Mouse (Mus musculus) hindbrain, embryonic 11.5 days (tissue): ENCODE measurements at regions not wholly inside any gene's neighbourhood (a gene's known extent, or its start where the extent isn't known, plus 50 kb on each side); places are given as distances from the start of the nearest gene placed in this dataset.

ENCODE experiments used
- ATAC-seq: fragments of 200-750 bp; cut with Nextera tagmentation; 2 replicates; pipeline ENCODE4 v1.8.0; 2017; ENCODE audit warnings: mild to moderate bottlenecking, moderate TSS enrichment, moderate library complexity; ENCODE audit not compliant: low FRiP score
- DNase-seq: peaks from one replicate; pipeline ENCODE4 v3.0.0-alpha.2; 2015; ENCODE audit warnings: low spot score
- H3K27ac ChIP-seq: fragments of 300-500 bp; sonication (generic); 2 replicates; pipeline ENCODE4 v1.5.1; 2014; ENCODE audit warnings: mild to moderate bottlenecking, low read depth, low read length
- H3K27me3 ChIP-seq: fragments of 300-500 bp; sonication (generic); 2 replicates; pipeline ENCODE4 v1.6.1; 2014; ENCODE audit warnings: mild to moderate bottlenecking, low read length, moderate library complexity, mixed read lengths; ENCODE audit not compliant: control insufficient read depth, insufficient read depth
- H3K36me3 ChIP-seq: fragments of 300-500 bp; sonication (generic); 2 replicates; pipeline ENCODE4 v1.6.1; 2014; ENCODE audit warnings: mild to moderate bottlenecking, low read length, moderate library complexity, mixed read lengths; ENCODE audit not compliant: control insufficient read depth, insufficient read depth
- H3K4me1 ChIP-seq: fragments of 300-500 bp; sonication (generic); replicated peaks from 2 replicates; pipeline ENCODE4 v1.6.1; 2014; ENCODE audit warnings: low read length, mixed read lengths; ENCODE audit not compliant: control insufficient read depth, insufficient read depth
- H3K4me2 ChIP-seq: fragments of 300-500 bp; sonication (generic); replicated peaks from 2 replicates; pipeline ENCODE4 v1.6.1; 2014; ENCODE audit warnings: mild to moderate bottlenecking, low read depth, low read length
- H3K4me3 ChIP-seq: fragments of 300-500 bp; sonication (generic); 2 replicates; pipeline ENCODE4 v1.5.1; 2014; ENCODE audit warnings: low read depth, low read length
- H3K9ac ChIP-seq: fragments of 300-500 bp; sonication (generic); 2 replicates; pipeline ENCODE4 v1.6.1; 2014; ENCODE audit warnings: low read depth, low read length
- H3K9me3 ChIP-seq: fragments of 300-500 bp; sonication (generic); 2 replicates; pipeline ENCODE4 v1.6.1; 2016; ENCODE audit warnings: low read length; ENCODE audit not compliant: control insufficient read depth
- WGBS: fragments of 180-500 bp; shearing (Covaris S2); extraction: QIAGEN DNeasy Blood & Tissue Kit; methylation state at CpG from one replicate; pipeline ENCODE4 v1.1.7; 2014; 5-methylcytosine and 5-hydroxymethylcytosine counted together

DNA sequence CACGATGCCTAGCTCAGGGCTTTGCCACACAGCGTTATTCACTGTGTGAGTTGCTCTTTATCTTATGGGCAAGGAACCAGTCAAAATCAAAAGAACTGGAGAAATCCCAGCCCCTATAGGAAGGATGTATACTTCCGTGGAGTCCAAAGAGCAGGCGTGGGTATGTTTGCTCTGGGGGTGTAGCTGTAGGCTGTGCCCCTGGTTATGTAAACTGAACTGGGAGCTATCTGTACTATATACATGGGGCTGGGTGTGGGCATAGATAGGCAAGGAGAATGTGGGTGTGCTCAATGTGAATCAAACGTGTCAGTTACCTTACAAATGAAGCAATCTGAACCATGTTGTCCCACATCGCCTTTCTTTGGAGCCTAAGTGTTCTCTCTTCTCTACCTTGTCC is 120.3 kb upstream of the Parp11 start:
- Histone ChIP-seq H3K9me3 (no peaks in the 10 kb centered on the region), H3K27me3 (no peaks in the 10 kb centered on the region), H3K27ac (no peak overlapping the region), H3K4me3 (no peak overlapping the region), H3K9ac (no peak overlapping the region), H3K4me1 (peaks cover 4% of the 10 kb centered on the region; the same call in 1 of the 2 replicates), H3K4me2 (no peak overlapping the region), H3K36me3 (no peaks in the 10 kb centered on the region)
- WGBS, result 86% methylated on average over 6 of the region's 6 CpGs
- ATAC-seq (no peak), DNase-seq (no peak)

DNA sequence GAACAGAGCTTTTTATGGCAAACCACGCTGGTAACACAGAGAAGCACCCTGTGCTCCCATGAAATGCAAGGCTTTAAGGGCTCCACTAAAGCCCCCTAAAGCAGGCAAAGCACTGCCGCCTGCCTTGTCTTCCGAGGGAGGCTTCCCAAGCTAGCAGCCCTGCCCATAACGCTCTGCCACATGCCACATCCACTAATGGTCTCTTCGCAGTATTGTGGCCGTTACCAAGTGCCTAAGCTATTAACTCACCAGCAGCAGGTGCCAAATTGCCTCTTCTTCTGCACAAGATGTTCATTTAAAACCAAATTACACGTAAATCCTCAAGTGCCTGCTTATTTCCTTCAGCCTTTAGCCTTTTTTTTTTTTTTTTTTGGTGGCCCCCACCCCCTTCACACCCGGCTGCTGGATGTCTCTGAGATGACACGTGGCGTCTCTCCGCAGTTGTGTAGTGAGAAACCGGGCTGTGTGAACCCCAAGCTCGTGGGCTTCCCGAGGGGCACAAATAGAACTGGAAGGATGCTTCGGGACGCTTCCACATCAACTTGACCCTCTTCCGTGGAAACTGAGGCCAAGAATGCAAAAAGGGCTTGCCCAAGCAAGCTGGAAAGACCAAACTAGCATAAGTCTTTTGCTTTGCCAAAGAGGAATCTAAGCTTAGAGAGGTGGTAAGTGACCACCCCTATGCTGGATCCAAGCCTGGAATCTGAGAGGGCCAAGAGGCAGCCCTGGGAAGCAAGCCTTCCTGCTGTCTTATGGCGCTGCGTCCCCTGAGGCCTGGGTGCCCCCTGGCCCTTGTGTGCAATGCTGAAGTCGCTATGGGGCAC is 117.2 kb upstream of the Parp11 start:
- peak overlapping the region; percentile 50 for H3K4me2 ChIP-seq
- no peaks in the 10 kb centered on the region for H3K27me3 ChIP-seq
- no peaks in the 10 kb centered on the region for H3K36me3 ChIP-seq
- H3K4me1 ChIP-seq, result peaks cover 4% of the 10 kb centered on the region; the same call in 1 of the 2 replicates
- H3K4me3 ChIP-seq, result no peak overlapping the region
- 32% methylated on average over 20 of the region's 20 CpGs for WGBS
- H3K9me3 ChIP-seq, result no peaks in the 10 kb centered on the region
- no peak for ATAC-seq
- no peak overlapping the region for H3K9ac ChIP-seq
- peak; percentile 49 for DNase-seq
- peak overlapping the region; percentile 72 for H3K27ac ChIP-seq

GRCm38 (mm10) chr6:127330015-127330705 is 116.5 kb upstream of the Parp11 start:
- DNase-seq (peak; percentile 90), ATAC-seq (peak; percentile 95)
- H3K27ac ChIP-seq, result peak overlapping the region; percentile 72
- no peaks in the 10 kb centered on the region for H3K27me3 ChIP-seq
- H3K9ac ChIP-seq, result peak overlapping the region; percentile 46
- under 1% methylated on average over 44 of the region's 46 CpGs for WGBS
- peak overlapping the region; percentile 32 for H3K4me3 ChIP-seq
- H3K9me3 ChIP-seq, result no peaks in the 10 kb centered on the region
- H3K4me1 ChIP-seq, result peaks cover 4% of the 10 kb centered on the region; the same call in 1 of the 2 replicates
- H3K4me2 ChIP-seq, result peak overlapping the region; percentile 50
- H3K36me3 ChIP-seq, result no peaks in the 10 kb centered on the region

GRCm38 (mm10) chr6:127331091-127331490 is 115.5 kb upstream of the Parp11 start:
- H3K9me3 ChIP-seq, result no peaks in the 10 kb centered on the region
- 0 out of 2 replicates have a peak overlapping the region, but pooled peaks have one; percentile 62 for H3K27ac ChIP-seq
- H3K4me2 ChIP-seq, result no peak overlapping the region
- no peak overlapping the region for H3K9ac ChIP-seq
- no peaks in the 10 kb centered on the region for H3K27me3 ChIP-seq
- peaks cover 10% of the 10 kb centered on the region for H3K4me1 ChIP-seq
- ATAC-seq, result no peak
- H3K36me3 ChIP-seq, result no peaks in the 10 kb centered on the region
- no peak overlapping the region for H3K4me3 ChIP-seq
- no peak for DNase-seq
- 89% methylated on average over 5 of the region's 5 CpGs for WGBS

DNA sequence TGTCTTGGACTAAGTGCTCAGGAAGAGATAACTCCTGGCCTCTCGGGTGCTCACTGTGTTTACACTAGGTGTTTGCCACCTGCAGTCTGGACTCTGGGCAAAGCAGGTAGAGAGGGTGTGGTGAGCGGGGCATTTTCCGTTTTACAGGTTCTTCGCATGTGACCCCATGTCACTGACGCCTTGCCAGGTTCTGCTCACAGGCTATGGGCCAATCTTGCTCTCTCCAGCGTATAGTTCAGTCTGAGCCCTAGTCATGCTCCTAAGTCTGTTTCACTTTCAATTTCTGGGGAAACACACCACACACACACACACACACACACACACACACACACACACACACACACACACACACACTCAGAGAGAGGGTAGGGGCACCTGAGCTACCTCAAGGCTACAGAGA is 112.4 kb upstream of the Parp11 start:
- WGBS, result 88% methylated on average over 6 of the region's 6 CpGs
- ATAC-seq, result no peak
- no peak overlapping the region for H3K27ac ChIP-seq

DNA sequence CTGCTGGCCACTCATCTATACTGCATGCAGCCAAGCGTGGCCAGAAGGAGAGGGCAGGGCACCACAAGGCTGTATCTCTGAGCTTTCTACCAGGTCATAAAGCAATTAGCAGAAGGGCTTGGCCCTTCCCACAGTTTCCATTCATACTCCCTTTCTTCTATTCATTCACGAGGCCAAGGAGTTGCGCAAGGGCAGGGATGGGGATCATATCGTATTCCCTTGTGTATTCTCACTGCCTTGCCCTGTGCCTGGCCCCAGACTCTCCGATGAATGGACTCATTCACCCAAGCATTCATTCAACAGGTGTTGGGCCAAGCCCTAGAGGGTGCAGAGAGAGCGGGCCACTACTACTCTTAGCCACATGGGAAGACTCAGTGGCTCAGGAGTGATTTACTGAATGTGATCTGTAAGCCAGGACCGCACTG is 111.2 kb upstream of the Parp11 start:
- no peaks in the 10 kb centered on the region for H3K27me3 ChIP-seq
- H3K27ac ChIP-seq, result peak overlapping the region; percentile 94
- DNase-seq, result no peak
- no peaks in the 10 kb centered on the region for H3K9me3 ChIP-seq
- H3K36me3 ChIP-seq, result no peaks in the 10 kb centered on the region
- H3K4me2 ChIP-seq, result no peak overlapping the region
- no peak overlapping the region for H3K9ac ChIP-seq
- ATAC-seq, result no peak
- H3K4me1 ChIP-seq, result peaks cover 24% of the 10 kb centered on the region
- 27% methylated on average over 7 of the region's 7 CpGs for WGBS
- H3K4me3 ChIP-seq, result no peak overlapping the region

More for the DNA sequence above, 112.4 kb upstream of the Parp11 start:
- H3K4me2 ChIP-seq, result no peak overlapping the region
- DNase-seq, result no peak
- no peaks in the 10 kb centered on the region for H3K9me3 ChIP-seq
- no peak overlapping the region for H3K9ac ChIP-seq
- H3K4me3 ChIP-seq, result no peak overlapping the region
- no peaks in the 10 kb centered on the region for H3K36me3 ChIP-seq
- H3K4me1 ChIP-seq, result peaks cover 25% of the 10 kb centered on the region
- no peaks in the 10 kb centered on the region for H3K27me3 ChIP-seq

GRCm38 (mm10) chr6:127335996-127336660 is 110.5 kb upstream of the Parp11 start:
- Histone ChIP-seq H3K27me3 (no peaks in the 10 kb centered on the region), H3K36me3 (no peaks in the 10 kb centered on the region), H3K9ac (peak overlapping the region; percentile 37; the same call in 1 of the 2 replicates), H3K4me3 (no peak overlapping the region), H3K4me2 (peak overlapping the region; percentile 17; the same call in 1 of the 2 replicates), H3K4me1 (peaks cover 25% of the 10 kb centered on the region), H3K9me3 (no peaks in the 10 kb centered on the region), H3K27ac (peak overlapping the region; percentile 94)
- ATAC-seq, result peak; percentile 25
- 14% methylated on average over 12 of the region's 12 CpGs for WGBS
- no peak for DNase-seq

- no peak overlapping the region for H3K4me3 ChIP-seq
- ATAC-seq (peak; percentile 88), DNase-seq (peak; percentile 73)
- H3K27ac ChIP-seq, result peak overlapping the region; percentile 94
- H3K27me3 ChIP-seq, result no peaks in the 10 kb centered on the region
- H3K9ac ChIP-seq, result peak overlapping the region; percentile 38
- no peaks in the 10 kb centered on the region for H3K9me3 ChIP-seq
- no peaks in the 10 kb centered on the region for H3K36me3 ChIP-seq
- H3K4me1 ChIP-seq, result peaks cover 25% of the 10 kb centered on the region
- WGBS, result 2% methylated on average over 15 of the region's 15 CpGs
- H3K4me2 ChIP-seq, result peak overlapping the region; percentile 18; the same call in 1 of the 2 replicates
Observed at GRCm38 (mm10) chr6:127336681-127337397, 109.8 kb upstream of the Parp11 start.
